Mouse (Mus musculus) layer of hippocampus, adult 2 months (tissue): ENCODE data around the gene Flvcr2. TPM values are rescaled to one million over a fixed set of nuclear protein-coding genes. Genes with fewer than 3 reads are reported as not detected.

ENCODE experiments used
- DNase-seq, 2 experiments: peaks; one replicate each; pipeline ENCODE4 v3.0.0; 2022; ENCODE audit warnings: low spot score in 2 of 2
- H3K27ac ChIP-seq: fragments of 200-600 bp; 2 replicates; pipeline ENCODE4 v1.8.1; 2022
- H3K4me3 ChIP-seq: fragments of 200-600 bp; 2 replicates; pipeline ENCODE4 v1.8.1; 2022; ENCODE audit warnings: mild to moderate bottlenecking
- CTCF ChIP-seq: fragments of 200-600 bp; conservative IDR thresholded peaks from 2 replicates; pipeline ENCODE4 v1.8.1; 2022; ENCODE audit warnings: antibody characterized with exemption, mild to moderate bottlenecking, moderate library complexity
- total RNA-seq, 2 experiments: library from RNA; stranded (reverse); gene quantifications; 2 replicates each; pipeline ENCODE4 v1.2.3; 2021

Gene Flvcr2
- total RNA-seq, 2 experiments from 2014 or later: 2.0 to 2.6 TPM

GRCm38 (mm10) chr12:85825822-85826221, 79.5 kb downstream of the Flvcr2 start:
- H3K4me3 ChIP-seq: peak overlapping the region; percentile 66
- DNase-seq: no peak
- no peak overlapping the region for H3K27ac ChIP-seq
- no peak for TF ChIP-seq CTCF

DNA sequence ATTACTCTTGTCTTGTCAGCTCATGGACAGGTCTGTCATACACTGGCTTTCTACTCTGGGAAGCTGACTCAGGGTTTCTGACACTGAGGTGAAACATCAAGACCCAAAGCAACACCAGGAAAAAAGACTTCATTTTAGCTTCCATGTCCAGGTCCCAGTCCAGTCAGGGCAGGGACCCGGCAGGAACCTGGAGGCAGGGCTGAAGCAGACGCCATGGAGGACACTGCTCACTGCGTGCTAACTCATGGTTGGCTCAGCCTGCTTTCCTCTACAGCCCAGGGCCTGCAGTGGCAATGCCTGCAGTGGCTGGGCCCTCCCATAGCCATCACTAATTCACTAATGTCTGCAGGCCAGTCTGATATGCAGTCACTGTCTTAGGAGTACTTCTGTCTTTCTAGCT, 82.5 kb downstream of the Flvcr2 start:
- no peak for TF ChIP-seq CTCF
- Histone ChIP-seq H3K27ac (no peak overlapping the region), H3K4me3 (no peak overlapping the region)
- DNase-seq: no peak

GRCm38 (mm10) chr12:85829866-85830265, 83.5 kb downstream of the Flvcr2 start:
- Histone ChIP-seq H3K4me3 (no peak overlapping the region), H3K27ac (peak overlapping the region; percentile 59)
- no peak for TF ChIP-seq CTCF
- no peak for DNase-seq

GRCm38 (mm10) chr12:85830691-85831090, 84.4 kb downstream of the Flvcr2 start:
- peak; percentile 15 to 24 for DNase-seq
- H3K27ac ChIP-seq: peak overlapping the region; percentile 36; the same call in 1 of the 2 replicates
- H3K4me3 ChIP-seq: no peak overlapping the region
- no peak for TF ChIP-seq CTCF

GRCm38 (mm10) chr12:85834543-85834942, 88.2 kb downstream of the Flvcr2 start:
- no peak for TF ChIP-seq CTCF
- Histone ChIP-seq H3K27ac (0 out of 2 replicates have a peak overlapping the region, but pooled peaks have one; percentile 7), H3K4me3 (no peak overlapping the region)
- DNase-seq: no peak

- no peak overlapping the region for H3K4me3 ChIP-seq
- no peak for DNase-seq
- peak; percentile 51 for TF ChIP-seq CTCF
- no peak overlapping the region for H3K27ac ChIP-seq
These were observed 91.4 kb downstream of the Flvcr2 start for GRCm38 (mm10) chr12:85837765-85838164.

GRCm38 (mm10) chr12:85839371-85840000, 93.1 kb downstream of the Flvcr2 start:
- Histone ChIP-seq H3K4me3 (no peak overlapping the region), H3K27ac (no peak overlapping the region)
- TF ChIP-seq CTCF: peak; percentile 49
- no peak for DNase-seq

GRCm38 (mm10) chr12:85848164-85848958, 102.0 kb downstream of the Flvcr2 start:
- Histone ChIP-seq H3K4me3 (no peak overlapping the region), H3K27ac (peak overlapping the region; percentile 14; the same call in 1 of the 2 replicates)
- peak in 1 of 2 experiments; percentile 23 for DNase-seq
- TF ChIP-seq CTCF: peak; percentile 80

- TF ChIP-seq CTCF: no peak
- Histone ChIP-seq H3K27ac (no peak overlapping the region), H3K4me3 (no peak overlapping the region)
- no peak for DNase-seq
These were observed 104.3 kb downstream of the Flvcr2 start for GRCm38 (mm10) chr12:85850661-85851060.

- no peak for TF ChIP-seq CTCF
- no peak overlapping the region for H3K27ac ChIP-seq
- DNase-seq: no peak
- no peak overlapping the region for H3K4me3 ChIP-seq
These were observed 107.5 kb downstream of the Flvcr2 start for GRCm38 (mm10) chr12:85853836-85854235.

- H3K4me3 ChIP-seq: no peak overlapping the region
- TF ChIP-seq CTCF: no peak
- no peak overlapping the region for H3K27ac ChIP-seq
- DNase-seq: no peak
These were observed 107.9 kb downstream of the Flvcr2 start for GRCm38 (mm10) chr12:85854271-85854670.

GRCm38 (mm10) chr12:85857300-85857699, 111.0 kb downstream of the Flvcr2 start:
- DNase-seq: no peak
- no peak overlapping the region for H3K4me3 ChIP-seq
- H3K27ac ChIP-seq: no peak overlapping the region
- TF ChIP-seq CTCF: no peak

DNA sequence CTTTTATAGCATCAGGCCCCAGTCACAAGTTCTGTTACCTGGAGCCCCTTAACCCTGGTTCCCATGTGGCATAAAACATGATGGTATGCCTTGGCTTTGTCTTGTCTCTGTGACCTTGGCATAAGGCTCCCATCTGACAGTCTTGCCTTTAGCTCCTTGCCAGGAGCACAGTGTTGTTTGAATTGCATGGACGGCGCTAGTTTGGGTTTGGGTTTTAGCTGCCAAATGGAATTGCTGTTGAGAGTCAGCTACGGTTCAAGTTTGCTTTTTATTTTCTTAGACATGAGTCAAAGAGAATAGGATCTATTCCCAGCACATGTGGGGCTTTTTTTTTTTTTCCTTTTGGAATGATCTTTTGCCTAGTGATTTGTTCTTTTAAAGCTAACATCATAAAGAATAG, 112.8 kb downstream of the Flvcr2 start:
- no peak for DNase-seq
- TF ChIP-seq CTCF: no peak
- Histone ChIP-seq H3K27ac (no peak overlapping the region), H3K4me3 (no peak overlapping the region)

DNA sequence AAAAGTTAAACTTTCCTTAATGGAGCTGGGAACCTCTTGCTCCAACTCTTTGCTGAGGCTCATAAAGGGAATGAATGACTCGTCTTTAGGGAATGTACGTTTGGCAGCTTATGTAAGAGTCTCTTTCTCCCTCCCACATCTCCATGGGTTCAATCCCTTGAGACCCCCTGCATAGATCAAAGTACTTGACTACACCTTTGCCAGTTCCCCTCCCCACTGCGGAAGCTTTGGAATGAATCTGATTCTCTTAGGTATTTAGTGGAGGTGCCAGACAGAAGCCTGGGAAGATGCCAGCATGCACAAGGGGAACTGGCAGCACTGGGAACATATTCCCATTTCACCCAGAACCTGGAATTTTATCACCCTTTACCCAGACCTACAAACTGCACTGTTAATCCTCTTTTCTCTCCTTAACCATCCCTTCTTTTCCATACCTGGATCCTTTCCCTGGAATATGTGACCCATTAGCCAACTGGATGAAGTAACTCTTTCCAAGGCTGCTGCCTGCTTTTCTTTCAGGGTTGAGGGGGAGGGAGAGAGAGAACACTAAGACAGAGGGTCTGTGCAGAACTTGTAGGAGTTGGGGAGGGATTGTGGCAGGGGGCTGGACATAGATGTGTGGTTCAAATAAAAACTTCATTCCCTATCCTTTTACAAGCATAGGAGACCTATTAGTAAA, 113.3 kb downstream of the Flvcr2 start:
- DNase-seq: no peak
- TF ChIP-seq CTCF: no peak
- H3K27ac ChIP-seq: no peak overlapping the region

More for the DNA sequence above, 113.3 kb downstream of the Flvcr2 start:
- no peak overlapping the region for H3K4me3 ChIP-seq
